Mouse (Mus musculus) ES-E14 (cell line): ENCODE measurements around the gene Tnfrsf4. TPM values are rescaled to one million over a fixed set of nuclear protein-coding genes. Genes with fewer than 3 reads are reported as not detected.

Source experiments
- DNase-seq: peaks from one replicate; pipeline ENCODE4 v3.0.0-alpha.2; 2013; ENCODE audit warnings: low read depth, low spot score
- H3K27ac ChIP-seq: 2 replicates; pipeline ENCODE4 v1.5.1; 2012; ENCODE audit warnings: low read depth, mild to moderate bottlenecking, low read length, moderate library complexity, mixed read lengths; ENCODE audit not compliant: poor library complexity, insufficient read depth, severe bottlenecking
- H3K36me3 ChIP-seq: 2 replicates; pipeline ENCODE4 v1.6.1; 2012; ENCODE audit warnings: mild to moderate bottlenecking, low read length, moderate library complexity, mixed read lengths; ENCODE audit not compliant: control insufficient read depth, poor library complexity, insufficient read depth, severe bottlenecking
- H3K4me1 ChIP-seq, 2 experiments: fragments of 150-350 bp in 1 of 2; sonication (generic) in 1 of 2; 2 replicates each; pipeline ENCODE4 v1.6.1; 2012; ENCODE audit warnings: low read length in 2 of 2, mild to moderate bottlenecking in 1 of 2, mixed read lengths in 1 of 2; ENCODE audit not compliant: control insufficient read depth in 2 of 2, insufficient read depth in 2 of 2, poor library complexity in 1 of 2
- H3K4me3 ChIP-seq, 2 experiments: fragments of 150-350 bp in 1 of 2; sonication (generic) in 1 of 2; 2 replicates each; pipeline ENCODE4 v1.5.1; 2012; ENCODE audit warnings: low read length in 2 of 2, low read depth in 1 of 2, mild to moderate bottlenecking in 1 of 2, mixed read lengths in 1 of 2; ENCODE audit not compliant: insufficient read depth in 1 of 2, poor library complexity in 1 of 2, severe bottlenecking in 1 of 2
- H3K9ac ChIP-seq: 2 replicates; pipeline ENCODE4 v1.6.1; 2012; ENCODE audit warnings: low read depth, mild to moderate bottlenecking, low read length, mixed read lengths; ENCODE audit not compliant: poor library complexity, insufficient read depth, severe bottlenecking
- H3K9me3 ChIP-seq: fragments of 150-350 bp; sonication (generic); 2 replicates; pipeline ENCODE4 v1.6.1; 2012; ENCODE audit warnings: low read depth, mild to moderate bottlenecking, low read length; ENCODE audit not compliant: control insufficient read depth, insufficient read depth
- CHD2 ChIP-seq: IDR thresholded peaks from 2 replicates; pipeline ENCODE4 v1.6.1; 2014; ENCODE audit warnings: mild to moderate bottlenecking, low read depth, low read length, inconsistent platforms
- HCFC1 ChIP-seq: IDR thresholded peaks from 2 replicates; pipeline ENCODE4 v1.6.1; 2012; ENCODE audit warnings: low read length, inconsistent platforms, borderline replicate concordance; ENCODE audit not compliant: insufficient read depth
- MAFK ChIP-seq: IDR thresholded peaks from 2 replicates; pipeline ENCODE4 v1.6.1; 2014; ENCODE audit warnings: mild to moderate bottlenecking, low read depth, low read length, inconsistent platforms; ENCODE audit not compliant: insufficient read depth
- ZC3H11A ChIP-seq: IDR thresholded peaks from 2 replicates; pipeline ENCODE4 v1.6.1; 2012; ENCODE audit warnings: low read depth, mild to moderate bottlenecking, inconsistent platforms, low read length, borderline replicate concordance
- ZNF384 ChIP-seq: IDR thresholded peaks from 2 replicates; pipeline ENCODE4 v1.6.1; 2012; ENCODE audit warnings: low read depth, low read length, inconsistent platforms
- in situ Hi-C, 2 experiments: fragments of 600-800 bp; cut with MboI; formaldehyde crosslinking; loops; one replicate each; pipeline ENCODE4 v1.15.1; 2025; ENCODE audit warnings: low sequenced_read_pairs in 2 of 2, inconsistent platforms in 1 of 2; ENCODE audit not compliant: unreplicated experiment in 2 of 2
- total RNA-seq: library from RNA; depleted of rRNA; stranded (reverse); fragments of 300-350 nt; gene quantifications from 2 replicates; pipeline ENCODE4 v1.2.3, GENCODE M21; 2012; rRNA removed

Gene Tnfrsf4
- 2.4 and 2.6 TPM in 2 replicates for total RNA-seq

- Histone ChIP-seq H3K27ac (no peak within 1 kb of the TSS), H3K4me1 (0 out of 4 replicates have a peak, but pooled peaks cover 0 to 3% of the 10 kb centered on the region in 2 experiments), H3K4me3 (no peak within 1 kb of the TSS), H3K9me3 (no peaks in the 10 kb centered on the region), H3K36me3 (peaks cover 25% of the 10 kb centered on the region), H3K9ac (no peak within 1 kb of the TSS)
- in situ Hi-C loops = no loop called here
- no peak for DNase-seq
- TF ChIP-seq ZNF384 = no peak
- TF ChIP-seq ZC3H11A = no peak
- no peak for TF ChIP-seq MAFK
- no peak for TF ChIP-seq HCFC1
- no peak for TF ChIP-seq CHD2
These were observed at the start of gene Tnfrsf4 for GRCm38 (mm10) chr4:156013637-156014036. Tnfrsf4 (plus strand) TSS chr4:156013843.

- H3K4me3 ChIP-seq = no peak overlapping the region
- H3K9ac ChIP-seq = no peak overlapping the region
- no peak overlapping the region for H3K27ac ChIP-seq
- H3K4me1 ChIP-seq = peaks cover 0 to 12% of the 10 kb centered on the region in 2 experiments; a peak in 2 of 4 replicates
- TF ChIP-seq HCFC1 (no peak), CHD2 (no peak), MAFK (no peak), ZNF384 (no peak), ZC3H11A (no peak)
- DNase-seq = no peak
- in situ Hi-C loops = no loop called here
- no peaks in the 10 kb centered on the region for H3K9me3 ChIP-seq
- H3K36me3 ChIP-seq = peaks cover 11% of the 10 kb centered on the region; the same call in 1 of the 2 replicates
These were observed 49.2 kb upstream of the Tnfrsf4 start for GRCm38 (mm10) chr4:155964396-155964795.

- no peak overlapping the region for H3K4me3 ChIP-seq
- TF ChIP-seq ZC3H11A (no peak), MAFK (no peak)
- no peak overlapping the region for H3K27ac ChIP-seq
These were observed 44.5 kb upstream of the Tnfrsf4 start for GRCm38 (mm10) chr4:155969043-155969653.

GRCm38 (mm10) chr4:155970286-155970685, 43.4 kb upstream of the Tnfrsf4 start:
- Histone ChIP-seq H3K9ac (no peak overlapping the region), H3K36me3 (peaks cover 4% of the 10 kb centered on the region; the same call in 1 of the 2 replicates), H3K9me3 (no peaks in the 10 kb centered on the region), H3K4me1 (peaks cover 0 to 4% of the 10 kb centered on the region in 2 experiments; a peak in 1 of 4 replicates), H3K4me3 (no peak overlapping the region), H3K27ac (no peak overlapping the region)
- no peak for DNase-seq
- TF ChIP-seq ZNF384 = no peak
- TF ChIP-seq HCFC1 = no peak
- no peak for TF ChIP-seq ZC3H11A
- TF ChIP-seq MAFK = no peak
- no peak for TF ChIP-seq CHD2
- in situ Hi-C loops = no loop called here

More at GRCm38 (mm10) chr4:155969043-155969653, 44.5 kb upstream of the Tnfrsf4 start:
- no peaks in the 10 kb centered on the region for H3K9me3 ChIP-seq
- peaks cover 0 to 4% of the 10 kb centered on the region in 2 experiments; a peak in 1 of 4 replicates for H3K4me1 ChIP-seq
- in situ Hi-C loops = no loop called here
- H3K9ac ChIP-seq = no peak overlapping the region
- H3K36me3 ChIP-seq = peaks cover 11% of the 10 kb centered on the region; the same call in 1 of the 2 replicates
- no peak for DNase-seq
